Mouse (Mus musculus) heart, embryonic 16.5 days (tissue): ENCODE measurements around the gene Krt28. TPM values are rescaled to one million over a fixed set of nuclear protein-coding genes. Genes with fewer than 3 reads are reported as not detected.
A peak's percentile ranks its signal among the peaks of the same experiment; 100 is the strongest.

Experiments used
- ATAC-seq: fragments of 200-750 bp; cut with Nextera tagmentation; replicated peaks from 2 replicates; pipeline ENCODE4 v1.8.0; 2017; ENCODE audit warnings: moderate number of reproducible peaks; ENCODE audit not compliant: insufficient read depth, low FRiP score; ENCODE audit errors: extremely low read depth
- H3K27ac ChIP-seq: fragments of 300-500 bp; sonication (generic); 2 replicates; pipeline ENCODE4 v1.5.1; 2014; ENCODE audit warnings: mild to moderate bottlenecking, low read length, control low read depth, moderate library complexity
- H3K27me3 ChIP-seq: fragments of 300-500 bp; sonication (generic); 2 replicates; pipeline ENCODE4 v1.6.1; 2014; ENCODE audit warnings: low read length, mixed read lengths; ENCODE audit not compliant: control insufficient read depth, insufficient read depth
- H3K36me3 ChIP-seq: fragments of 300-500 bp; sonication (generic); 2 replicates; pipeline ENCODE4 v1.6.1; 2014; ENCODE audit not compliant: control insufficient read depth, insufficient read depth
- H3K4me1 ChIP-seq: fragments of 300-500 bp; sonication (generic); 2 replicates; pipeline ENCODE4 v1.6.1; 2014; ENCODE audit warnings: low read length, mixed read lengths; ENCODE audit not compliant: control insufficient read depth, insufficient read depth
- H3K4me2 ChIP-seq: fragments of 300-500 bp; sonication (generic); 2 replicates; pipeline ENCODE4 v1.6.1; 2014; ENCODE audit warnings: low read depth, mild to moderate bottlenecking, control low read depth, low read length
- H3K4me3 ChIP-seq: fragments of 300-500 bp; sonication (generic); 2 replicates; pipeline ENCODE4 v1.5.1; 2014; ENCODE audit warnings: mild to moderate bottlenecking, control low read depth, low read length
- H3K9ac ChIP-seq: fragments of 300-500 bp; sonication (generic); 2 replicates; pipeline ENCODE4 v1.6.1; 2014; ENCODE audit warnings: low read length, control low read depth
- H3K9me3 ChIP-seq: fragments of 300-500 bp; sonication (generic); replicated peaks from 2 replicates; pipeline ENCODE4 v1.6.1; 2016; ENCODE audit warnings: low read length; ENCODE audit not compliant: control insufficient read depth
- WGBS: fragments of 180-500 bp; shearing (Covaris S2); extraction: QIAGEN DNeasy Blood & Tissue Kit; methylation state at CpG from one replicate; pipeline ENCODE4 v1.1.7; 2014; 5-methylcytosine and 5-hydroxymethylcytosine counted together
- polyA plus RNA-seq: library from polyadenylated mRNA; unstranded; fragments of >200 nt; fragmentation: Nextera tagmentation; extraction: Ambion mirVana; gene quantifications from 2 replicates; pipeline ENCODE4 v1.2.1, GENCODE M21; 2015

The Krt28 gene
- polyA plus RNA-seq, 1 experiment from 2014 or later = not detected

GRCm38 (mm10) chr11:99385813-99386721, 11.4 kb upstream of the Krt28 start:
- Histone ChIP-seq H3K4me3 (peak overlapping the region; percentile 78), H3K27ac (peak overlapping the region; percentile 97), H3K9me3 (no peaks in the 10 kb centered on the region), H3K4me1 (peaks cover 3% of the 10 kb centered on the region; the same call in 1 of the 2 replicates), H3K27me3 (peaks cover 8% of the 10 kb centered on the region; the same call in 1 of the 2 replicates), H3K4me2 (peak overlapping the region; percentile 74), H3K36me3 (no peaks in the 10 kb centered on the region), H3K9ac (peak overlapping the region; percentile 81)
- 2% methylated on average over 71 of the region's 71 CpGs for WGBS
- ATAC-seq = peak; percentile 86

GRCm38 (mm10) chr11:99379568-99379967, 4.9 kb upstream of the Krt28 start:
- H3K27ac ChIP-seq = no peak overlapping the region
- H3K4me1 ChIP-seq = no peaks in the 10 kb centered on the region
- no peak overlapping the region for H3K4me2 ChIP-seq
- H3K4me3 ChIP-seq = no peak overlapping the region
- H3K27me3 ChIP-seq = peaks cover 11% of the 10 kb centered on the region
- 19% methylated on average over 5 of the region's 5 CpGs for WGBS
- H3K9ac ChIP-seq = no peak overlapping the region
- no peak for ATAC-seq
- H3K36me3 ChIP-seq = no peaks in the 10 kb centered on the region
- H3K9me3 ChIP-seq = no peaks in the 10 kb centered on the region

GRCm38 (mm10) chr11:99369853-99370451, 4.8 kb downstream of the Krt28 start:
- 79% methylated on average over 8 of the region's 8 CpGs for WGBS
- Histone ChIP-seq H3K4me2 (no peak overlapping the region), H3K4me3 (no peak overlapping the region), H3K9me3 (no peaks in the 10 kb centered on the region), H3K27ac (no peak overlapping the region), H3K9ac (no peak overlapping the region), H3K27me3 (peaks cover 8% of the 10 kb centered on the region; the same call in 1 of the 2 replicates), H3K36me3 (no peaks in the 10 kb centered on the region), H3K4me1 (no peaks in the 10 kb centered on the region)
- ATAC-seq = no peak

DNA sequence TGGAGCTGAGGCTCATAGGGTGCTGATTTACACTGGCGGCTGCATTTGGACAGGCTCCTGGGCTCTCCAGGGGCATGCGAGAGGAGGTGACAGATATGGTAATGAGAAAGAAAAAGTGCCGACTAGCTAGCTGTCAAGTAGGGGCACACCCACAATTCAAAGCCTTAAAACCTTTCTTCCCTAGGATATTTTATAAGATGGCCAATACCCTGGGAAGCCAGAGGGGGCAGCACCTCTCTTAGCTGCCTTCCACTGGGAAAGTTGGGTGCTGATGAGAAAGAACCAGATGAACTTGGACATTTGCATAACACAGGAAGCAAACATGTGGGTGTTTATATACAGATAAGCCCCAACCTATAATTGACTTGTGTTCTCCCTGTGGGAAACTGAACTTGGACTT, 5.5 kb downstream of the Krt28 start:
- Histone ChIP-seq H3K27ac (no peak overlapping the region), H3K4me3 (no peak overlapping the region), H3K9me3 (no peaks in the 10 kb centered on the region), H3K36me3 (no peaks in the 10 kb centered on the region), H3K4me1 (no peaks in the 10 kb centered on the region), H3K9ac (no peak overlapping the region), H3K27me3 (peaks cover 5% of the 10 kb centered on the region; the same call in 1 of the 2 replicates), H3K4me2 (no peak overlapping the region)
- no peak for ATAC-seq
- 9% methylated on average over 3 of the region's 3 CpGs for WGBS

DNA sequence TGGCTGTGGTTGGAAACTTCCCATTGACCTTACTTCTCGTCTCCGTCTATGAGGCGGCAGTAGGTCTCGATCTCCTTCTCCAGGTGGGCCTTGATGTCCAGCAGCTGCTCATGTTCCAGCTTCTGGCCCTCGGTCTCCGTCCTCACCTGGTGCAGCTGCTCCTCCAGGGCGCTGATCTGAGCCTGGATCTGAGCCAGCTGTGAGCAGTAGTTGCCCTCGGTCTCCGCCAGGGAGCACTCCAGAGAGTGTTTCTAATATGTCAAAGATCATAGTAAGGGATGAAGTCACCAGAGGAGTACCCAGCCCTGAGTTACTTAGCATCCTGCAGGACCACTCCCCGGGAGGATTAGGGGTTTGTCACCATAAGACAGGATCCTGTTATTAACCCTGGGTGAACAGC, 7.9 kb downstream of the Krt28 start:
- H3K9me3 ChIP-seq = no peaks in the 10 kb centered on the region
- no peaks in the 10 kb centered on the region for H3K4me1 ChIP-seq
- no peak overlapping the region for H3K9ac ChIP-seq
- H3K4me2 ChIP-seq = no peak overlapping the region
- WGBS = 35% methylated on average over 10 of the region's 10 CpGs
- no peak for ATAC-seq
- peaks cover 5% of the 10 kb centered on the region; the same call in 1 of the 2 replicates for H3K27me3 ChIP-seq
- no peak overlapping the region for H3K4me3 ChIP-seq
- H3K36me3 ChIP-seq = no peaks in the 10 kb centered on the region
- H3K27ac ChIP-seq = no peak overlapping the region

- no peak for ATAC-seq
Measured at GRCm38 (mm10) chr11:99364412-99364811, 10.3 kb downstream of the Krt28 start.

GRCm38 (mm10) chr11:99361423-99361822, 13.3 kb downstream of the Krt28 start:
- WGBS = 84% methylated on average over 8 of the region's 8 CpGs
- Histone ChIP-seq H3K36me3 (no peaks in the 10 kb centered on the region), H3K4me3 (no peak overlapping the region), H3K4me1 (no peaks in the 10 kb centered on the region), H3K9me3 (no peaks in the 10 kb centered on the region), H3K9ac (no peak overlapping the region), H3K27me3 (peaks cover 2% of the 10 kb centered on the region; the same call in 1 of the 2 replicates), H3K4me2 (no peak overlapping the region), H3K27ac (no peak overlapping the region)
- no peak for ATAC-seq

More at GRCm38 (mm10) chr11:99364412-99364811, 10.3 kb downstream of the Krt28 start:
- Histone ChIP-seq H3K27ac (no peak overlapping the region), H3K36me3 (no peaks in the 10 kb centered on the region), H3K4me2 (no peak overlapping the region), H3K27me3 (peaks cover 7% of the 10 kb centered on the region; the same call in 1 of the 2 replicates), H3K9ac (no peak overlapping the region), H3K4me3 (no peak overlapping the region), H3K4me1 (no peaks in the 10 kb centered on the region), H3K9me3 (no peaks in the 10 kb centered on the region)
- WGBS = 20% methylated on average over 9 of the region's 9 CpGs

DNA sequence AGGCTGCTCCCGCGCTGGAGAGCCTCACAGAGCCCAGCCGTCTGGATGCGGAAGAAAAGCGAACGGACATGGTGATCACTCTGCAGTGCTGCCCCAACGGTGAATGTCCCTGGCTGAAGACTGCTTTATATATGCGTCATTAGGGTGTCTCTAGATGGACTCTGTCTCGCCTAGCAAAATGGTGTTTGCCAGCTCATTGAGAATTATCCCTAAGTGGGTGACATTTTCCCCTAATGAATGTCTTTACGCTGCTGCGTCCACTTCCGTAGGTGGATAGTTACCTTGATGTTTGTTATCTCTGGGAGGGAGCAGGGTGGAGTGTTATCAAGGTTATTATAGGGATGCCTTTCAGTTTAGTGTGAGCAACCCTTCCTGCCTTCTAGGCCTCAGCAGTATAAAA, 23.7 kb downstream of the Krt28 start, which contains the start of gene Krt27:
Gene Krt27 (minus strand): TSS at position 101 of the 400 bp plus-strand sequence.
- ATAC-seq = no peak
- 70% methylated on average over 12 of the region's 12 CpGs for WGBS
- no peak within 1 kb of the TSS for H3K9ac ChIP-seq

More for the DNA sequence above, 23.7 kb downstream of the Krt28 start, which contains the start of gene Krt27:
- Histone ChIP-seq H3K4me2 (no peak within 1 kb of the TSS), H3K9me3 (no peaks in the 10 kb centered on the region), H3K4me1 (no peaks in the 10 kb centered on the region), H3K27me3 (0 out of 2 replicates have a peak, but pooled peaks cover 5% of the 10 kb centered on the region), H3K4me3 (no peak within 1 kb of the TSS), H3K27ac (no peak within 1 kb of the TSS), H3K36me3 (no peaks in the 10 kb centered on the region)
